In the genomic region with DNA sequence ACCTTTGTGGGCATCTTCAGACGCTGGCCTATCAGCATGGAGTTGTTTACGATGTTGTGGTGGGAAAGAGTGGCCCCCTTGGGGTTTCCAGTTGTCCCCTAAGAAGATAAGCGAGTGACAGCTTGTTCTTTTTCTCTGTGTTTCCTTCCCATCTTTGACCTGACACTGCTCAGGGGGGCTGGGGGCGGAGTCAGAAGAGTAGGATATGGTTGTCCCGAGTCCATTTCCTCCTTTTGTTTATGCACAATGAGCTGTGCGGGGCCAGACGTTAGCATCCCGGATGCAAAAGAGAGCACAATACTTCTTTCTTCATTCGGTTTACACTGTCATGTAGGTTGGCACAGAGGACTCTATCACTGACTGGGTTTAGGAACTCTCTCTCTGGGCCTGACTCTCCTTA, we compare ENCODE assay signal across 10 mouse cellular contexts. TPM values are rescaled to one million over a fixed set of nuclear protein-coding genes. Genes with fewer than 3 reads are reported as not detected.
DNase-seq lines count a peak whose midpoint lies in the region; ATAC-seq and TF ChIP-seq lines count a peak whose summit lies in the region.
"Had no signal": no experiment of that assay in that cellular context is flagged by ENCODE, and none has a peak within 500 bp of the region (broad histone marks: within the 10 kb centered on the region; RNA-seq: fewer than 3 reads in every experiment).

No protein-coding gene starts in this region.

- H3K27me3 ChIP-seq in intestine, embryonic 14.5 days (replicated peaks; ENCODE audit: control insufficient read depth, insufficient read depth, low read length), result no peaks in the 10 kb centered on the region
- no peaks in the 10 kb centered on the region for H3K27me3 ChIP-seq in intestine, postnatal 0 days (replicated peaks; ENCODE audit: control insufficient read depth, insufficient read depth, low read length)
- H3K27me3 ChIP-seq in heart, embryonic 14.5 days (ENCODE audit: control insufficient read depth, insufficient read depth, low read length), result peaks cover 6% of the 10 kb centered on the region
- H3K27me3 ChIP-seq in thymus, adult 2 months (ENCODE audit: control insufficient read depth, insufficient read depth, low read length), result no peaks in the 10 kb centered on the region; the same call in 1 of the 2 replicates
- H3K27me3 ChIP-seq: CH12.LX had no signal

- no peak for TF ChIP-seq CTCF in intestine, postnatal 0 days (IDR thresholded peaks at IDR 0.05; ENCODE audit: low read depth)
- no peak for TF ChIP-seq CTCF in thymus, adult 2 months (IDR thresholded peaks at IDR 0.05; ENCODE audit: borderline replicate concordance, control insufficient read depth, extremely low read depth, insufficient read depth, low read length, poor library complexity)

- no peak for TF ChIP-seq POLR2A in thymus, adult 2 months (IDR thresholded peaks at IDR 0.05; ENCODE audit: control insufficient read depth, extremely low read depth, insufficient read depth, low read length, poor library complexity)

- H3K9me3 ChIP-seq in intestine, embryonic 14.5 days (ENCODE audit: control insufficient read depth, low read length), result no peaks in the 10 kb centered on the region
- H3K9me3 ChIP-seq in intestine, postnatal 0 days (ENCODE audit: control insufficient read depth), result no peaks in the 10 kb centered on the region
- H3K9me3 ChIP-seq in heart, embryonic 14.5 days (ENCODE audit: control insufficient read depth, low read length), result no peaks in the 10 kb centered on the region

- no peak overlapping the region for H3K4me2 ChIP-seq in intestine, embryonic 14.5 days (ENCODE audit: low read length)
- no peak overlapping the region for H3K4me2 ChIP-seq in intestine, postnatal 0 days (replicated peaks; ENCODE audit: low read depth)
- H3K4me2 ChIP-seq in heart, embryonic 14.5 days (ENCODE audit: low read length), result no peak overlapping the region

- ATAC-seq in intestine, embryonic 14.5 days (replicated peaks; ENCODE audit: low FRiP score, low TSS enrichment, low read depth), result no peak
- ATAC-seq in intestine, postnatal 0 days, result no peak
- ATAC-seq in heart, embryonic 14.5 days (ENCODE audit: insufficient number of reproducible peaks, insufficient read depth, low FRiP score, low read depth), result no peak

- H3K4me1 ChIP-seq in intestine, embryonic 14.5 days (replicated peaks; ENCODE audit: control insufficient read depth, insufficient read depth, low read length), result no peaks in the 10 kb centered on the region
- no peaks in the 10 kb centered on the region; the same call in 1 of the 2 replicates for H3K4me1 ChIP-seq in intestine, postnatal 0 days (replicated peaks; ENCODE audit: control insufficient read depth, insufficient read depth, low read length)
- no peaks in the 10 kb centered on the region for H3K4me1 ChIP-seq in heart, embryonic 14.5 days (ENCODE audit: control insufficient read depth in 2 of 2, insufficient read depth in 2 of 2, low read length in 2 of 2)
- H3K4me1 ChIP-seq in thymus, adult 2 months (replicated peaks; ENCODE audit: control insufficient read depth, insufficient read depth, low read length), result peaks cover 12% of the 10 kb centered on the region

- H3K36me3 ChIP-seq in intestine, embryonic 14.5 days (ENCODE audit: control insufficient read depth, insufficient read depth, low read length), result peaks cover 19% of the 10 kb centered on the region
- H3K36me3 ChIP-seq in intestine, postnatal 0 days (ENCODE audit: control insufficient read depth, insufficient read depth), result peaks cover 12% of the 10 kb centered on the region; the same call in 1 of the 2 replicates
- H3K36me3 ChIP-seq in heart, embryonic 14.5 days (ENCODE audit: control insufficient read depth, insufficient read depth, low read length), result 0 out of 2 replicates have a peak, but pooled peaks cover 10% of the 10 kb centered on the region
- H3K36me3 ChIP-seq in thymus, adult 2 months (ENCODE audit: control insufficient read depth, insufficient read depth, low read length), result no peaks in the 10 kb centered on the region

- WGBS in intestine, embryonic 14.5 days, result 44% methylated on average over 9 of the region's 9 CpGs
- WGBS in intestine, postnatal 0 days, result 54% methylated on average over 9 of the region's 9 CpGs
- 56% methylated on average over 9 of the region's 9 CpGs for whole genome bisulfite sequencing in heart, embryonic 14.5 days
- WGBS in thymus, adult 2 months, result 21% methylated on average over 9 of the region's 9 CpGs

- DNase-seq in intestine, embryonic 14.5 days (ENCODE audit: low spot score), result no peak
- DNase-seq in kidney, postnatal 25 days, result peak; percentile 81 to 86
- DNase-seq in thymus, adult 2 months, result peak; percentile 55
- no peak for DNase-seq in embryo, embryonic 10 days (ENCODE audit: low spot score)
- no peak for DNase-seq in frontal cortex, postnatal 10 days (ENCODE audit: low spot score in 2 of 2)
- DNase-seq in layer of hippocampus, adult 9-11 months, result no peak

- H3K27ac ChIP-seq in intestine, embryonic 14.5 days (ENCODE audit: low read depth), result peak overlapping the region; percentile 64; the same call in 1 of the 2 replicates
- no peak overlapping the region; the same call in 1 of the 2 replicates for H3K27ac ChIP-seq in intestine, postnatal 0 days (ENCODE audit: low read depth, low read length)
- peak overlapping the region; percentile 43 to 64 for H3K27ac ChIP-seq in heart, embryonic 14.5 days (replicated peaks in 1 of 2; ENCODE audit: control insufficient read depth in 1 of 2, insufficient read depth in 1 of 2, low read depth in 2 of 2, low read length in 2 of 2)
- peak overlapping the region; percentile 88 for H3K27ac ChIP-seq in thymus, adult 2 months (ENCODE audit: control insufficient read depth, insufficient read depth, low read length)

- no peak overlapping the region for H3K9ac ChIP-seq in intestine, embryonic 14.5 days (ENCODE audit: low read length)
- H3K9ac ChIP-seq in intestine, postnatal 0 days (ENCODE audit: low read depth, low read length), result no peak overlapping the region
- H3K9ac ChIP-seq in heart, embryonic 14.5 days (ENCODE audit: low read length), result no peak overlapping the region

- no peak overlapping the region for H3K4me3 ChIP-seq in intestine, embryonic 14.5 days (ENCODE audit: low read depth, low read length)
- no peak overlapping the region for H3K4me3 ChIP-seq in intestine, postnatal 0 days (ENCODE audit: low read depth, low read length)
- H3K4me3 ChIP-seq in heart, embryonic 14.5 days (ENCODE audit: control insufficient read depth in 1 of 2, insufficient read depth in 1 of 2, low read depth in 1 of 2, low read length in 2 of 2), result no peak overlapping the region
- peak overlapping the region; percentile 2; the same call in 1 of the 2 replicates for H3K4me3 ChIP-seq in thymus, adult 2 months (ENCODE audit: control insufficient read depth, insufficient read depth, low read length)

RNA-seq across cellular contexts. Expression of a gene that starts 5.8 kb away (rescaled TPM):
- 0.77 and 1.2 TPM in 2 replicates for polyA plus RNA-seq in intestine, embryonic 14.5 days (2014; fragmentation: Nextera tagmentation; extraction: Ambion mirVana)
- polyA plus RNA-seq in intestine, postnatal 0 days (2015; fragmentation: Nextera tagmentation; extraction: Ambion mirVana), result 1.9 and 3.3 TPM in 2 replicates
- polyA plus RNA-seq in heart, embryonic 14.5 days (2014; fragmentation: Nextera tagmentation; extraction: Ambion mirVana), result 0.15 and 0.42 TPM in 2 replicates
- 0.59 TPM in 2 replicates for polyA plus RNA-seq in thymus, adult 2 months (2012; rRNA removed)
- polyA plus RNA-seq: forebrain, embryonic 11.5 days had no signal

RNA-seq across cellular contexts. Expression of a gene that starts 21.6 kb away (rescaled TPM):
- 2.9 and 3.8 TPM in 2 replicates for polyA plus RNA-seq in intestine, embryonic 14.5 days (2014; fragmentation: Nextera tagmentation; extraction: Ambion mirVana)
- 1.2 and 1.8 TPM in 2 replicates for polyA plus RNA-seq in intestine, postnatal 0 days (2015; fragmentation: Nextera tagmentation; extraction: Ambion mirVana)
- polyA plus RNA-seq in heart, embryonic 14.5 days (2014; fragmentation: Nextera tagmentation; extraction: Ambion mirVana), result 5.4 and 6.9 TPM in 2 replicates
- polyA plus RNA-seq in thymus, adult 2 months (2012; rRNA removed), result 5.4 and 6.8 TPM in 2 replicates

RNA-seq across cellular contexts. Expression of a gene that starts 31.1 kb away (rescaled TPM):
- polyA plus RNA-seq in intestine, embryonic 14.5 days (2014; fragmentation: Nextera tagmentation; extraction: Ambion mirVana), result 5.7 TPM in 2 replicates
- 6.3 and 6.7 TPM in 2 replicates for polyA plus RNA-seq in intestine, postnatal 0 days (2015; fragmentation: Nextera tagmentation; extraction: Ambion mirVana)
- 3.9 and 4.0 TPM in 2 replicates for polyA plus RNA-seq in heart, embryonic 14.5 days (2014; fragmentation: Nextera tagmentation; extraction: Ambion mirVana)
- polyA plus RNA-seq in thymus, adult 2 months (2012; rRNA removed), result 15.8 and 24.6 TPM in 2 replicates

RNA-seq across cellular contexts. Expression of a gene that starts 49.1 kb away (rescaled TPM):
- 1.8 and 2.5 TPM in 2 replicates for polyA plus RNA-seq in intestine, embryonic 14.5 days (2014; fragmentation: Nextera tagmentation; extraction: Ambion mirVana)
- 0.94 and 1.7 TPM in 2 replicates for polyA plus RNA-seq in intestine, postnatal 0 days (2015; fragmentation: Nextera tagmentation; extraction: Ambion mirVana)
- polyA plus RNA-seq in heart, embryonic 14.5 days (2014; fragmentation: Nextera tagmentation; extraction: Ambion mirVana), result 4.7 and 6.6 TPM in 2 replicates
- 0.13 and 0.19 TPM in 2 replicates for polyA plus RNA-seq in thymus, adult 2 months (2012; rRNA removed)

RNA-seq across cellular contexts. Expression of a gene that starts 59.0 kb away (rescaled TPM):
- 168 and 180 TPM in 2 replicates for polyA plus RNA-seq in intestine, embryonic 14.5 days (2014; fragmentation: Nextera tagmentation; extraction: Ambion mirVana)
- polyA plus RNA-seq in intestine, postnatal 0 days (2015; fragmentation: Nextera tagmentation; extraction: Ambion mirVana), result 165 and 172 TPM in 2 replicates
- polyA plus RNA-seq in heart, embryonic 14.5 days (2014; fragmentation: Nextera tagmentation; extraction: Ambion mirVana), result 104 and 110 TPM in 2 replicates
- 62.3 and 68.2 TPM in 2 replicates for polyA plus RNA-seq in thymus, adult 2 months (2012; rRNA removed)

Comparison
In these comparisons a context has a peak if more than half of its experiments do, and no peak if none do; other contexts are left out.
1. DNase-seq: peak in kidney, postnatal 25 days (2 of 2) and thymus, adult 2 months (single experiment); none in intestine, embryonic 14.5 days (single experiment), embryo, embryonic 10 days (single experiment), frontal cortex, postnatal 10 days (0 of 2) and layer of hippocampus, adult 9-11 months (single experiment).